Mouse (Mus musculus) brain, embryonic 14.5 days (tissue): Measurements from ENCODE around the gene Fam19a3. TPM values are rescaled to one million over a fixed set of nuclear protein-coding genes. Genes with fewer than 3 reads are reported as not detected.

Experiments
- DNase-seq: peaks from one replicate; pipeline ENCODE4 v3.0.0-alpha.2; 2011; ENCODE audit warnings: low read depth
- CTCF ChIP-seq: fragments of 200-500 bp; IDR thresholded peaks from 2 replicates; pipeline ENCODE4 v1.5.1; 2012; ENCODE audit warnings: inconsistent platforms, mild to moderate bottlenecking, moderate library complexity, borderline replicate concordance; ENCODE audit not compliant: insufficient read depth, insufficient read length; ENCODE audit errors: extremely low read depth
- POLR2A ChIP-seq: fragments of 200-500 bp; IDR thresholded peaks from 2 replicates; pipeline ENCODE4 v1.6.1; 2012; ENCODE audit warnings: mild to moderate bottlenecking, inconsistent platforms, borderline replicate concordance; ENCODE audit not compliant: poor library complexity, insufficient read depth, insufficient read length, severe bottlenecking; ENCODE audit errors: extremely low read depth
- polyA plus RNA-seq: library from polyadenylated mRNA; depleted of rRNA; stranded (reverse); fragments of >200 nt; gene quantifications from 2 replicates; pipeline ENCODE4 v1.2.3, GENCODE M21; 2012

The Fam19a3 gene
- polyA plus RNA-seq, 1 experiment: 0.12 TPM

DNA sequence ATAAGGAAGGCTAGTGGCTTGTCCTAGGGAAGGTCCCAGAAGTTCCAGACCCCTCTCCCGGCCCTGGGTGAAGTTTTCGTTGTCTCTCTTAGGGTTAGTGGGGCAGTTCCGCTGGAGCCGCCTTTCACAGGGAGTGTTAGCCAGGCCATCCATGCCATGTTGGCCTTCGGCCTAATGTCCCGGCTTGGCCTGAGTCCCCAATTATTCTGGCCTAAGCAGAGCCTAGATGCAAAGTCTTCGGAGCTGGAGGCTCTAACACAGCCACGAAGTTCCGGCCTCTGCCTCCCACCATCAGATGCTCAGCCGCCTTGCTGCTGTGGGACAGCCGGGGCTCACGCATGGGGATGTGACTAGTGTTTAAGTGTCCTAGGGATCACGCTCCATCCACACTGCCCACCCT is 8.2 kb upstream of the Fam19a3 start:
- DNase-seq: no peak
- no peak for TF ChIP-seq CTCF
- no peak for TF ChIP-seq POLR2A

DNA sequence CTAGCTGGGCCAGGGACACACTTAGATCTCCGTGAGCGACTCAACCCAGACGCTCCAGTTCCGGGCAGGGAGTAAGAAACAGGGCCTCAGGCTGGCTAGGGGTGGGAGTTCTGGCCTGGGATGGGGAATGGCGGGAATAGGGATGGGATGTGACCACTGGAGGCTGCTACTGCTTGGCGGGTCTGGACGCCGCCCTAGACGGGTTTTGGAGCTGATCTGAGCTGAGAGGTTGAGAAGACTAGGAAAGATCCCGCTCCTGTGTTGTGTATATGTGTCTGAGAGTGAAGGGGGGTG is 7.6 kb upstream of the Fam19a3 start:
- peak; percentile 40 for DNase-seq
- no peak for TF ChIP-seq POLR2A
- TF ChIP-seq CTCF: no peak

DNA sequence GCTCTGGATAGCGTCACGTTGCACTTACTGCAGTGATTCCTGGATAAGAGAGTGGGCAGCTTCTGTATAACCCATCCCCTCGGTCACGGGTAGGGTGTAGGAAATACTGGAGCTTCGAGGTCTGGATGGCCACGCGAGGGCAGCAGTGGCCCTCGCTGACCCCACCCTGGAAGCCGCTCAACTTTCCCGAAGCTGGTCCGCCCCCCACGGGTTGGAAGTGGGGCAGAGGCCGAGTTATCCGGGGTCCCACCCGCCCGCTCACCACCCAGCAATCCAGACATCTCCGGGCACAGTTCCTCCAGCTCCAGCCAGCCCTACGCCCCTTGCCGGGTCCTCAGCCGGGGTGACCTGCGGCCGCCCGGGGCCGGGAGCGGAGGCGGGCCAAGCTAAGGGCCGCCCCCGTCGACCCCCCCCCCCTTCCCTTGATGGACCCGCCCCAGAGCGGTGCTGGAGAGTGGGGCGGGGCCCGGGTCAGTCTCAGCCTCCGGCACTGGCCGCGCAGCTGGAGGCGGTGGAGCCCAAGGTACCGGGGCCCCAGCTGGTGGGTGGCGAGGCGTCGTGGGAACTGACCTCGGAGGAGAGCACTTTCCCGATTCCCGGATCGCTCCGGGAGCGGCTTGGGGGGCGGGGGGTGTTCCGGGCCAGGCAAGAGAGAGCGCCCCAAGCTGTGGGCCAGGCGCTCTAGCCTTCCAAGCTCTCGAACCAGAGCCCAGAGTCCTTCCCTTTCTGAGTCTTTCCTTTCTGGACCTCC is 7.1 kb upstream of the Fam19a3 start:
- DNase-seq: peak; percentile 84
- TF ChIP-seq POLR2A (peak; percentile 32; the same call in 1 of the 2 replicates), CTCF (peak; percentile 68)

DNA sequence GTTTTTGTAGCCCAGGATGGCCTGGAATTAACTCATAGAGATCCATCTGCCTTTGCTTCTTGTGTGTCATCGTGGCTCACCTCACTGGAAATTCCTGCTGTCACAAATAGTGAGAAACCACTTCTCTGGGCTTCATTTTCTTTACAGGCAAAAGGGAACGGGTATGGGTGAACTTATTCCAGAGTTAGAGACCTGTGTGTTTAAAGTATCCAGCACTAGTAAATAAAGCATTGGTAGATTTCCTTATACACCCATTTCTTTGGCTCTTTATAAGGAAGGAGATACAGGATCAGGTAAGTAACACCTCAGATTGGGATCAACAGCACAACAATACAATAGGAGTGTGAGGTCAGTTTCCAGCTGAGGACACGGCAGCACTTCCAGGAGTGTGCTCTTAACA is 6.4 kb upstream of the Fam19a3 start, which contains the start of gene Rhoc:
Gene Rhoc (plus strand): TSS at position 301 of the 400 bp plus-strand sequence.
- DNase-seq: no peak
- TF ChIP-seq CTCF: no peak
- TF ChIP-seq POLR2A: no peak

DNA sequence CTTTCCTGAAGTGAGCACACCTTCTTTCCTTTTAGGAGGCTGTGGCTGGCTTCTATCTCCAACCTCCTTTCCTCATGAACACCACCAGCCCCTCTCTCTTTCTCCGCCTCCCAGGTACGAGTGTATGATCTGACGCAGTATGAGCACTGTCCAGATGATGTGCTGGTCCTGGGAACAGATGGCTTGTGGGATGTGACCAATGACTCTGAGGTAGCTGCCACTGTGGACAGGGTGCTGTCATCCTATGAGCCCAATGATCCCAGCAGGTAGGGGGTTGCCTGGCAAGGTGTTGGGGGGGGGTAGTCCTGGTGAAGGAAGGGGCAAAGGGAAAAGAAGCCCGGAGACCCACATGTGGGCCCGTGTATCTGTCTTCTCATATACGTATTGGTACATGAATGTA is 3.6 kb upstream of the Fam19a3 start:
- TF ChIP-seq POLR2A: no peak
- no peak for TF ChIP-seq CTCF
- DNase-seq: no peak

DNA sequence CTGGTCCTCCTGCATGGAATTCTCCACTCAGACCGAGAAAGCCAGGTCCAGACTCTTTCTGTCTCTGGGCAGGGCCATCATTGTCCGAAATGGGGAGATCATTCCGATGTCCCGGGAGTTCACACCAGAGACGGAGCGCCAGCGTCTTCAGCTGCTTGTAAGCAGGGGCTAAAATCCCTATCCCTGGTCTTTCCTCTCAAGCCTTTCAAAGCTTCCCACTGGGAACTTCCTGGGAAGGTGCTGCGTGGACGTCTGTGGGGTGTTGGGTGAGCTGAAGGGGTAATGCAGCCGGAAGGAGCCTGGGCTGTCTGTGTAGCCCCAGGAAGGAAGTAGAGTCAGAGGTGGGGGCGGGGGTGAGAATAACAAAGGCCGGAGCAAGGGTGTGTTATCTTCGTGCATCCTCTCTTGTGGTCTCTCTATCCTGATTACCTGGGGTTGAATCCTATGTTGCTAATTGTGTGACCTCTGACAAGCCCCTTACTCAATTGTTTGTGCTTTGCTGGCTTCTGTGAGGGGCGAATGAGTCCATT is 2.4 kb upstream of the Fam19a3 start:
- TF ChIP-seq CTCF (no peak), POLR2A (no peak)
- DNase-seq: no peak

DNA sequence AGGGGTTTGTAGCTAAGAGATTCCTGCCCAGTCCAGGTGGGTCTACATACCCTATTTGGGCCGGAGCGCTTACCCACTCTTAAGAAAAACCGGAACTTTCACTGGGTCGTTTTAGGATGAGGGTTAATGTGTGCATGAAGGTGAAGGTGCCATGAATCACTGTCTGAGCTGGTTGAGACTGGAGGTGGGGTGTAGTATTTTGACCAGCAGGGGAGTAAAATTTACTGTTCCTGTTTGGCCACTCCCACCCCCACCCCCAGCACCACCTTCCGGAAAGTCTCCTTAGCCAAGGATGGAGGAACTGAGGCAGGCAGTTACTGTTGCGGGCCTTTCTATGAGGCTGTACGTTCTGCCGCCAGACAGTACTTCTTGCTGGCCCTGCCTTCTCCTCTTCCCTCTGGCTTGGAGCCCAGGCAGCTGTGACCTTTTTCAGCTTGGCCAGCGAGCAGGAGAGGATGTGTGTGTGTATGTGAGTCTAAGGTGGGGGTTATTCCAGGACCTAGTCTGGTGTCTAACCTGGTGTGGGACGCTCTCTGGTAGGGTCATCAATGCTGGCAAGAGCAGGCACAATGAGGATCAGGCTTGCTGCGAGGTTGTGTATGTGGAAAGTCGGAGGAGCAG is 531 bp upstream of the Fam19a3 start:
- TF ChIP-seq POLR2A: no peak
- TF ChIP-seq CTCF: no peak
- no peak for DNase-seq

DNA sequence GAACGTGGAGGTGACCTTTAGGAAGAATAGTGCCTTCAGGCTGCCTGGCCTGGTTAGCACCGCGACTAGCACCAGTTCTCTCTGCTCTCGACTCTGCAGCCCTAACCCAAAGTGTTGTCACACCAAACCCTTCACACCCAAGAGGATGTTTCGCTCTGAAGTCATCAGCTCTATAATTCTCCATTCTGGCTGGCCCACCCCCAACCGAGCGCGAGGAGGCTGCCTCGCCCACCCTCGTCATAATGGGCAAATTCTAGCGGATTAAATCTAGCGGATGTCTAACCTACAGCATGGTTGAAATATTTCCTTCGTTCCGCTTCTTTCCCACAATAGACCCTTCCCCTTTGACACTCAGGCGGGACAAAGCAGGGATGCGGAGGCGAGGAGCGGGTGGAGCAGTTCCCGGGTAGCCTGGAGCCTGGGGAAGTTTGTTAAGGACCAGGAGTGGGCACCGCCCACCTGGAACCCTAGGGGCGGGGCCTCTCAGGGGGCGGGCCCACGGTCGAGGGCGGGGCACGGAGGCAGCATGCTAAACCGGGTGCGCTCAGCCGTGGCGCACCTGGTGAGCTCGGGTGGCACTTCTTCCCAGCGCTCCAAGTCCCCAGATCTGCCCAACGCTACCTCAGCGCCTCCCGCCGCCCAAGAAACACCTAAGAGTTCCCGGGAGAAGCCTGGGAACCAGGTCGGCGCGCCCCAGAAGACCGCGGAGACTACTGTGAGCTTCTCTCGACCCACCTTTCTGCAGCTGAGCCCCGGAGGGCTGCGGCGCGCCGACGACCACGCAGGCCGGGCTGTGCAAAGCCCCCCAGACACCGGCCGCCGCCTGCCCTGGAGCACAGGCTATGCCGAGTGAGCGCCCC is 849 bp downstream of the Fam19a3 start, which contains the start of gene Ppm1j:
Gene Ppm1j (plus strand): TSS at position 496 of the 860 bp plus-strand sequence.
- DNase-seq: peak; percentile 39
- TF ChIP-seq POLR2A (no peak), CTCF (no peak)

DNA sequence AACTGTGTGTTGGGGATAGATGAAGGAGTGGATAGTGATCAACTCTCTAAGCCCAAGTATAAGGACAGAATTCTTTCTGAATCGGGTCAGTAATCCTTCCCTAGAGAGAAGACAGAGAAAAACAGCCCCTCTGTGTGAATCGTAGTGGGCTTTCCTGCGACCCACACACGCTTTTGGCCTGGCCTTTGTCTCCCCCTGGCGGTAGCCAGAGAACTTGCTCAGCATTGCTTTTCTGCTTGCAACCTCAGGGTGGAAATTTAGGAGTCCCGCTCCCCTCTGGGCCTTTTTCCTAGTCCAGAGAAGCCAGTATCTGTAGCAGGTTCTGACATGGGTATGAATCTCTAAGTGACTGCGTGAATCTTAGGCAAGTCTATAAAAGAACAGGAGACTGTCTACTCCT is 1.7 kb downstream of the Fam19a3 start:
- peak; percentile 98 for TF ChIP-seq CTCF
- TF ChIP-seq POLR2A: no peak

DNA sequence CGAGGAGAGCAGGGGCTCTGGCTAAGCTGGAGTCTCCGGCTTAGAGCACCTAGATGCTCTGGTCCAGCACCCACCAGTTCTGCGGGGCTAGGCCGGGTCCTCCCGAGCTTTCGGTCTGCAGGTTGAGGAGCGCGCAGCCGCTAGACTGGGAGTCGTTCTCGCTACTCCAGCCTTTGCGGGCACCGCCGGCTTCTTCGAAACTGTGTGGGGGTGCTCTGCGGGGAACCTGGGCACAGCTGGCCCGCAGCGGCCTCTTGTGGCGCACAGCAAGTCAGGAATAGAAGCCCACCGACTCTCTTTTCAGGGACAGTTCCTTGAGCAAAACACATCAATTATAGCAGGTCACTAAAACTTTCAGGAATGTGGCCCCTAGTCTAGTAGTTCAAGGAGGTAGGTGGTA is 4.3 kb downstream of the Fam19a3 start:
- TF ChIP-seq CTCF: peak; percentile 65
- TF ChIP-seq POLR2A: no peak
- DNase-seq: peak; percentile 81

More for the DNA sequence above, 1.7 kb downstream of the Fam19a3 start:
- DNase-seq: peak; percentile 86

DNA sequence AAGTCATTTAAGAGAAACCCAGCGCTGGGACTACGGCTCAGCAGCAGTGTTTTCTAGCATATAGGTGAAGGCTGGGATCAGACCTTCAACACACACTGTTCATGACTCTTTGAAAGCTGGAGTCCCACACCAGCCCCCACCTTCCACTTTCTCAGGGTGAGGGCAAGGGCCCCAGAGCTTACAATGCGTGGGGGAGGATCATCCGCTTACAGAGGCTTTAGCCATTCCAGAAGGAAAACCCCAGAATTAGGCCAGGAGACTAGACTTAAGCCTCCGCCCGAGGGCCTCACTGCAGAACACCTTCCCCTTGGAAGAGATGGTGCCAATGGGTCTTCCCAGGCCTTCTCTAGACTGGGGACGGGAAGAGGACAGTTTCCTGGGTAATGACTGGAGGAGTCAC is 8.3 kb downstream of the Fam19a3 start:
- no peak for DNase-seq
- no peak for TF ChIP-seq CTCF
- no peak for TF ChIP-seq POLR2A
